Mouse (Mus musculus) CD4-positive, CD25-positive, alpha-beta regulatory T cell, adult 2 months (primary cell): ENCODE results near the gene Cyba.
A peak's percentile ranks its signal among the peaks of the same experiment; 100 is the strongest.

ENCODE experiments used
- DNase-seq: peaks from one replicate; pipeline ENCODE4 v3.0.0-alpha.2; 2012; ENCODE audit warnings: low read depth, low spot score

Gene Cyba

GRCm38 (mm10) chr8:122452154-122452553, 19.4 kb upstream of the Cyba start:
- DNase-seq: no peak

- no peak for DNase-seq
Measured at GRCm38 (mm10) chr8:122451161-122451703, 18.5 kb upstream of the Cyba start.

DNA sequence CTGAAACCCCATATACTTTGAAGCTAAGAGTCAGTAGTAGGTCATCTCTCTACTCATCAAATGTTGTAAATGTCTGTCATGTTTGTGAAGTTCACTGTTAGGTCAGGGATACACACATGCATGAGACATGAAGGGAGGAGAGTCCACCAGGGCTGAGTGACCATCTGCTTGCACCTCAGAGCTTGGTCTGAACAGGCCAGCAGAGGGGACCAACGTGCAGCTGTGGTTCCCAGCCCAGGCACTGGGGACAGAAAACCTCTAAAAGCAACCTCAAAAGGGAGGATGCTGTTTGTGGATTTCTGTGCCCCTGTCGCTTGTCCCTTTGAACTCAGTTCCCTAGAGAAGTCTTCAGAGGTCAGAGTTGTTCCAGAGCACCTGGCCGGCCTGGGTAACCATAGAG, 12.5 kb upstream of the Cyba start:
- DNase-seq: no peak

- peak; percentile 85 for DNase-seq
Measured at GRCm38 (mm10) chr8:122444058-122444748, 11.5 kb upstream of the Cyba start.

GRCm38 (mm10) chr8:122443262-122444006, 10.7 kb upstream of the Cyba start, which contains the start of gene Mvd:
Gene Mvd, minus strand, starts transcription at chr8:122443422.
- DNase-seq: peak; percentile 99

- no peak for DNase-seq
Measured at GRCm38 (mm10) chr8:122442781-122443180, 10.1 kb upstream of the Cyba start.

- DNase-seq: no peak
Measured at GRCm38 (mm10) chr8:122442356-122442755, 9.6 kb upstream of the Cyba start.

DNA sequence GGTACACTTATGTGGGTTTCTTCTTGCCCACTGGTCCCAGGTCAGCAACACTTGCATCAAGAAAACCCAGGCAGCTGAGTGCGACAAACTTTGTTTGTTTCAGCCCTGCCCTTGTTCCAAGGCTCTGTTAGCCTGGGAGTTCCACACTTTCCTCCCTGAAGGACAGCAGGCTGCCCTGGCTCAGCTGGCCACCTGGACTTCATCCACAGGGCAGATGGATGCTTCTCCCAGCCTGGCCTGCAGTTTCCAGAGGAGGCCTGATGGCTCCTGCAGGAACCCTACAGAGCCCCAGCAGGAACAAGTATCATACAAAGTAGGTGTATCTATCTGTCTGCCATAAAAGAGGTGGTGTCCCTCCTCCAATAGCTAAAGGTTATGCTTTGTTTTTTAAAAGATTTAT, 8.6 kb upstream of the Cyba start:
- no peak for DNase-seq

GRCm38 (mm10) chr8:122439336-122439735, 6.6 kb upstream of the Cyba start:
- DNase-seq: no peak

DNA sequence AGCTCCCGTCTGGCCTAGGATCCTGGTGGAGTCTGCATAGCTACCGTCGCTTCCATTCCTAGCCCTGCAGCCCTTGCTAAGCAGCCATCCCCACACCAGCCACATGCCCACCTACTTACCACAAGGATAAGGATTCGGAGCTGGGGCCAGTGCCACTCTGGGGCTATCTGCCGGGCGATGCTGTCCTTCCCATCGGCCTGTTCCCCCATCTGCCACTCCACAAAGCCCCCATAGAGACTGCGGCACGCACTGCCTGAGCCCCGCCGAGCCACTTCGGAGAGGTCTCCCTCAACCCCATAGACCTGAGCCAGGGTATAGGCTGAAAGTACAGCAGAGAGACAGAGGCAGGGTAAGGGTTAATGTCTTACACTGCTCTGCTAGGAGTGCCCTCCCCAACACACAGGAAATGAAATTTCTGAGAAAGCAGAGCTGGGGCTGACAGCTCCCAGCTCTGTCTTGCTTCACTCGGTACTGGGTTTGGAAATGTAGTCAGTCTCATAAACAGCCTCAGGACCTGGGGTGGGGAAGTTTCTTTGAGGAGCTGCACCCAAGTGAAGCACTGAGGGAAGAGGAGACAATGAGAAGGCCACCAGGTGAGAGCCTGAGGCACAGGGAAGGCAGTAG, 5.1 kb upstream of the Cyba start:
- peak; percentile 64 for DNase-seq

GRCm38 (mm10) chr8:122436586-122437125, 3.9 kb upstream of the Cyba start:
- DNase-seq: peak; percentile 61

DNA sequence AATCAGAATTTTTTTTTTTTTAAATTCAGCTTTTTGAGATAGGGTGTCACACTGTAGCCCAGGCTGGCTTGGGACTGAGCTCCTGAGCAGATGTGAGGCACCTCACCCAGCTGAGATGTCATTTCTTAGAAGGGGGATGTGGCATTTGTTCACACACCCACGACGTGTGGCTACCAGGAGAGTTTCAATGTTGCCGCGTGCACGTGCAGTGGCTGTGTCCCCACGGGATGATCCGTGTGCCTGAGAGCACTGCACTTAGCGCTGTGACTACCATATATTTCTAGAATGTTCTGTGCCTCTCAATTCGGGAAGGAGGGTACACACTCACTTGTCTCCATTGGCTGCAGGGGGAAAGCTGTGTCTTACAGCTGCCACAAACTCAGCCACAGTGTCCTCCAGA, 3.4 kb upstream of the Cyba start:
- peak; percentile 60 for DNase-seq

- peak; percentile 63 for DNase-seq
Measured at GRCm38 (mm10) chr8:122435375-122435774, 2.6 kb upstream of the Cyba start.

GRCm38 (mm10) chr8:122433269-122433905, 657 bp upstream of the Cyba start:
- no peak for DNase-seq

GRCm38 (mm10) chr8:122431694-122432442, 862 bp downstream of the Cyba start:
- peak; percentile 40 for DNase-seq

DNA sequence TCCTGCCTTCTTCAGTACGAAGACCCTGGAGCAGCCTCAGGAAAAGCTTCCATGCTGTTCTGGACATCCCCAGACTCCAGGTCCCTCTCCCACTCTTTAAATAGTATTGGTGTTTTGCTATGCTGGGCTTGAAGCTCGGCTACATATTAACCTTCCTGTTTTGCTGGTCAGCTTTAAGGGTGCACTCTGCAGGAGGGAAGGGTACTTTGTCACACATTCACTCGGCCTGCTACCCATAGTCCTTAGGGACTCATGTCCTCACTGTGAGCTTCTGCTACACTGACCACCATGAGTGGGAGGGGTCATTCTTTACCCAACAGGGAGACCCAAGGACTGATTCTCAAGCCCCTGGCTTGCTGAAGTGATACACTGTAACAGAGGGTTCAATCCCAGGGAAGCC, 2.1 kb downstream of the Cyba start:
- DNase-seq: no peak

- DNase-seq: peak; percentile 33
Measured at GRCm38 (mm10) chr8:122430058-122430636, 2.6 kb downstream of the Cyba start.

GRCm38 (mm10) chr8:122428163-122428562, 4.6 kb downstream of the Cyba start:
- peak; percentile 18 for DNase-seq

DNA sequence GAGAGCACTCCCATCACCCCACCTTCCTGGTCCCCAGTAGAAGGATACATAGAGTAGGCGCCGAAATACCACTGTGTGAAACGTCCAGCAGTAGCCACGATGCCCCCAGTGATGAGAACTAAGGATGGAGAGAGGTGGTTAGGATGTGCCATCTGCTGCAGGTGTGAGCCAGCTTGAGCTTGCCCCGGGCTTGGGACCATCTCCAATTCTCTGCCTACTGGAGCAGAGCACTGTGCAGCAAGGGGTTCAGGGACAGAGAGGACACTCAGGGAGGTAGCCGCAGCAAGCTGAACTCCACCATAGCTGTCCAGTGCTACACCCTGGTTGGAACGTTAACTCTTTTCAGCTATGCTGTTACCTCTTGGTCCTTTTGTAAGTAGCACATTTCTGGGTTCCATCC, 5.1 kb downstream of the Cyba start:
- no peak for DNase-seq

GRCm38 (mm10) chr8:122426145-122426544, 6.6 kb downstream of the Cyba start:
- DNase-seq: no peak
